Mouse (Mus musculus): Measurements from ENCODE around the gene Tsga10ip.
"Not testable (repeated sequence)": the region's sequence is repeated elsewhere in the genome, so short reads cannot be mapped to it uniquely, and the experiment has no call there.

Tsga10ip gene

DNA sequence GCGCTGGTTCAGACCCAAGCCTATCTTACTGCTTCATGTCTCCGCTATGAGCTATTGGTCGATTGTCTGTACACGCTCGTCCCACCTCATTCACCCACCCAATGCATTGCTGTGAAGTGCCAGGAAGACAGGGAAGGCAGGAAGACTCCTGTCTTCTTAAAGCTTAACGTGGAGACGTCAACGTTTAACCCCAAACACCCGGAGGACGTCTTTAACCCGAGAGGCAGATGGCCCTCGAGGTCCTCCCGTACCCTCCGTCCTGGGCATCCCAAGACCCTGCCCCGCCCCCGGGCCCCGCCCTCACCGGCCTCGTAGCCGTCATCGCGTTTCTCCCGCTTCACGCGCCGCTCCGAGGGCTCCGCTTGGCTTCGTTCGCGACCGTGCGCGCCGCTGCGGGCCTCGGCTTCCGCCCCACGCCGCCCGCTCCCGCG, 14.3 kb downstream of the Tsga10ip start:
- DNase-seq, result peak; percentile 60

DNA sequence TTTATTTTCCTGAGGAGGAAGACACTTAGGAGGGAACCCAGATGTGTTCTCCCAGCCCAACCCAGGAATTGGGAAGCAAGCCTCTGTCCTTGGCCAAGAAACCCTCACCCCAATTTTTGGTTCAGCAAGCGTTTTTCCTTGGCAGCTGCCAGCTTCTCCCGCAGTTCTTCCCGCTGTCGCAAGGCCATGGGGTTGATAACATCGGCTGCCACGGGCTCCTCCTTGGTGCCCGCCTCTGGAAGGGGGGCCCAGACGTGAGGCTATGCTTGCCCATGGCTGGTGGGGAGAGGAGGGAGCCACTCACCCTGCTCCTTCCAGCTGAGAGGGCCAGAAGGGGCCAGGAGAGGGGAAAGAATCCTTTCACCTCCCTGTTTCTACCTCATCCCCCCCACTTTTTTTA, 17.6 kb downstream of the Tsga10ip start:
- no peak for DNase-seq

DNA sequence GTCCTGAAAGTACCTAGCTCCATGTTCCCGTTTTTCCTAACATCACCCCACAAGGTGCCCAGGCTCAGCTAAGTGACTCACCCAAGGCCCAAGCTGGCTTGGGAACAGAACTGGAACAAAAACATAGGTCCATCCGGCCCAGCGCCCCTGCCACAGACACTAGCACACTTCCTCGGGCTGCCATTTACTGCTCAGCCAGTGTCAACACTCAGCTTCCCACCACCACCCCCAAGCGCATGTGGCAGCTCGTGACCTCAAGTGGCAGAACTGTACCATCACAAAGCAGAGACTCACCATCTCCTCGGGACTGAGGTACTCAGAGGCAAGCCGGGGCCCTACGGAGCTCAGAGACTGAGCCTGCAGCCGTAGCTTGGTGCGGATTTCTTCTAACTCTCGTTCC, 19.0 kb downstream of the Tsga10ip start:
- DNase-seq, result no peak

DNA sequence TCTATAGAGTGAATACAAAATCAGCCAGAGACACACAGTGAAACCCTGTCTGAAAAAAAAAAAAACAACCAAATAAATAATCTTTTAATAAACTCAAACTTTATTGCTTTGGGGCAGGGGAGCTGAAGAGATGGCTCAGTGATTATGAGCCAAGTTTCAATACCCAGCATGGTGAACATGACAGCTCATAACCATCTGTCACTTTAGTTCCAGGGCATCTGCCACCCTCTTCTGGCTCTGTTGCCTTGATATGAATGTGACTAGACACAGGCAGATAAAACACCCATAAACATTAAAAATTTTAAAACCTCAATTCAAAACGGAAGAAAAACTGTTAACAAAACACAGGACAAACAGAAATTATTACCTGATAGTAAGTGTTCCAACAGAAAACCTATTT, 24.9 kb downstream of the Tsga10ip start:
- DNase-seq, result no peak

DNA sequence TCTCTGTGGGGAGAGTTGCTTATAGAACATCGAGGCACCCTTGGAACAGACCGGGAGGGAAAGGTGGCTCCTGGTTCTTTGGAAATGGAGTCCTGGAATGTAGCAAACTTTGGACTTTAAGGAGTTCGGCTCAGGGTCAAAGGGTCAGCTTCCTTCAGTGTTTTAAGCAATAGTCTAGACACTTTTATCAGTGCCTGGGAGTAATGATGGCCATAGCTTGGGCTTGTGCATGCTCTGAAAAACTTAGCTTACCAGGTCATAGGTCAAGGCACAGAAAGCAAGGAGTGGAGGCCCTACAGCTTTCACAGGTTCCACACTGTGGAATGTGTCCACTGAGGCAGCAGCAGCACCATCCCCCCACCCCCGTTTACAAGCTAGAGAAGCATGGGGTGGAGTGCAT, 27.6 kb downstream of the Tsga10ip start:
- no peak for DNase-seq

DNA sequence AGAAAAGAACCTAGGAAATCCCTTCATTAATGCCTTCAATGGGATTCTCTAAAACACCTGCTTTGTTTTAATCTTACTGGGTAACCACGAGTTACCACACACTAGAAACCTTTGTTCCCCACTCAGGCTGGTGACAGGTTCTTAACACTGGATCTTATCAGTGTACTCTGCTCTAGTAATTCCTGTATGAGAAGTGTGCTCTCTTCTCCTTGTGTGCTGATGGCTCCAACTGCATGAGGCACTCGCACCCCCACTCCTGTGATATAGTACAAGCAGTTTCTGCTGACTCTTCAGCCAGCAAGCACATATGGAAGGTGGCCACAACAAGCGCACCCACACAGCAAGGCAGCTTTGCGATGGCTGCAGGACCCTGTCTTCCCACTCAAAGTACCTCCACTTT, 28.1 kb downstream of the Tsga10ip start:
- DNase-seq, result no peak

DNA sequence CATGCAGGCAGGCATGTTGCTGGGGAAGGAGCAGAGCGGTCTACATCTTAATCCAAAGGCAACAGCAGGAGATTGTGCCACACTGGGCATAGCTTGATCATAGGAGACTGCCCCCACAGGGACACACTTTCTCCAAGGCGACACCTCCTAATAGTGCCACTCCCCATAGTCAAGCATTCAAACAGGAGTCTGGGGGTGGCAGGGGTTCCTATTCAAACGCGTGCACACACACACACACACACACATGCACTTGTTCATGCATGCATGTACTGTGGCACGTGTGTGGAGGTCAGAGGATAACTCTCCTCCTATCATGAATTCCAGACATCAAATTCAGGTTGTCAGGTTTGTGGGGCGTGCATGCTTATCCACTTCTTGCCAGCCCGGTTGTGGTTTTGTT, 29.6 kb downstream of the Tsga10ip start:
- DNase-seq, result no peak

DNA sequence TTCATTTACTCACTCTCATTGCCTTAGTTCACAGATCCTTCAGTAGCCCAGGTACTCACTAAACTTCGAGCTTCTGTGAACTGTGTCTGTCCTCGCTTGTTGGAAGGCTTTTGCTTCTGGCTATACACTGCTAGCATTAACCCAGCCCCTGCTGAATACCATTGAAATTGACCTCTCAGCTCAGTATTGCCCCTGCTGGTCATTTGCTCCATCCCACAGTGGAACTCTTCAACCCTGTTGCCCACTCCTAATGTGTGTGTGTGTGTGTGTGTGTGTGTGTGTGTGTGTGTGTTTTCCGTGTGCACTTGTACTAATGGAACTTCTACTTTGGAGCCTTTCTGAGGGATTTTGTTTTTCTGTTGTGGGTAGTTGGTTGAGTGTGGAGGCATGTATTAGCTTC, 31.4 kb downstream of the Tsga10ip start:
- DNase-seq, result no peak

DNA sequence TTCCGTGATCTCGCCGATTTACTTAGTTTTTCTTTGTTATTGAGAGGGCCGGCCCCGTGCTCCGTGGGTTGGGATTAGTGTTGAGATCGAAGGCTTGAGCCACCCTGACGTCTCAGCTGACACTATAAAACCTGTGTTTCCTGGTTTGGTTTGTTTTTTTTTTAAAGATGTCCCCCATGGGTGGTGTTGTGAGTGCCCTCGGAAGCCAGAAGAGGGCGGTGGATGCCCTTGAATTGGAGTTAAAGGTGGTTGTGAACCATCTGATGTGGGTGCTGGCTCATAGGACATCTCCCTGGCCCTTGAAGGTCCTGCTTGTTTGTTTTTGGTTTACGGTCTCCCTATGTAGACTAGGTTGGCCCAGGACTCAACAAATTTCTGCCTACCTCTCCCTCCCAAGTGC, 34.9 kb downstream of the Tsga10ip start:
- DNase-seq, result peak; percentile 23

DNA sequence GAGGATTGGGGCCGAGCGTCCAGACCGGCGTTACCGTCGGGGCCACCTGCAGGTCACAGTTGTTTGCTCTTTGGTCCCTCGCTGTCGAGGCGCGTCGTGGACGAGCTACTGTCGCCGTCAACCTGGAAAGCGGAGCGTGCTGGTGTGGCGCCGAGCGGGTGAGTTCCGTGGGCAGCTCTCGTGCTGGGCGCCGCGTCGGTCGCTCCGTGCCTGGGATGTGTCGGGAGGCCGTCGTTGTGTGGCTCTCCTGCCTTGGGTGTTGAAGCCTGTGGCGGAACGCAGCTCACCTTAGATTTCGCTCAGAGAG, 35.3 kb downstream of the Tsga10ip start, which contains the start of gene Banf1:
TSS of gene Banf1 (minus strand) at position 116 of the 307 bp plus-strand sequence.
- no peak for DNase-seq

DNA sequence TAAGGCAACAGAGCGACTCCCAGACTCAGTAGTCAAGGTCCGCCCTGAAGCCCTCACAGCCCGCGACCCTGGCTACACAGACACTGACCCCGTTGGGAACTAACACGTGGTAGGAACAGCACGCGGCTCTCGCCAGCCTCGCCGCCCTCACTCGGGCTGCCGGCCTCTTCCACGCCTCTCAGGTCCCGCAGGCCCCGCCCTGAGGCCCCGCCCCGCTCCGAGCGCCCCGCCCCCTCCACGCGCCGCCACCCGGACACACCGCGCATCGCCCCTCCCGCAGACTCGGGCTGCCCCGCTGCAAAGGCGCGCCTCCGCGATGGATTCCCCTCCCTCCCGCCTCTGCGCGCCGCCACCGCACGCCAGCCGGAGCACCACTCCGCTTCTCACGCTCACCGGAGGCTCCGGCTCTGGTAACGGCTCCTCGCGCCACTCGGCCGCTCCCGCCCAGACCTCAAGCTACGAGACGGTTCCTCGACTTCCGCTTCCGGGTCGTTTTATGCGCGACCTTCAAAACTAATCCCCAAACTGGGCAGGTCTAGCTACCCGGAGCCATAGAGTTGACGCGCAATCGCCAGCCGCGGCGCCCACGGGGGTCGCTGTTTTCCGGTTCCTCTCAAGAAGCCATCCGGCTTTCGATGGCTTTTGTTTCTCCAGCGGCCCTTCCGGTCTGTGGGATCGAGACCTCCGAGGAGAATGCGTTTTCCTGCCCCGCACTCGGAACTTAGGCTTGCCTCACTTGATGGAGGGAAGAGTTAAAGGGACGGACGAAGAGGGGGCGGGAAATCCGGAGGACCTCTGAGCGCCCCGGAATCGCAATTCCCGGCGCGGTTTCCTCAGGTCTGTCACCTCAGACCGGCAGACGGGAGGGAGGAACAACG, 35.9 kb downstream of the Tsga10ip start, which contains the start of gene Eif1ad:
TSS of gene Eif1ad (plus strand) at position 567 of the 878 bp plus-strand sequence.
- DNase-seq, result peak; percentile 99

DNA sequence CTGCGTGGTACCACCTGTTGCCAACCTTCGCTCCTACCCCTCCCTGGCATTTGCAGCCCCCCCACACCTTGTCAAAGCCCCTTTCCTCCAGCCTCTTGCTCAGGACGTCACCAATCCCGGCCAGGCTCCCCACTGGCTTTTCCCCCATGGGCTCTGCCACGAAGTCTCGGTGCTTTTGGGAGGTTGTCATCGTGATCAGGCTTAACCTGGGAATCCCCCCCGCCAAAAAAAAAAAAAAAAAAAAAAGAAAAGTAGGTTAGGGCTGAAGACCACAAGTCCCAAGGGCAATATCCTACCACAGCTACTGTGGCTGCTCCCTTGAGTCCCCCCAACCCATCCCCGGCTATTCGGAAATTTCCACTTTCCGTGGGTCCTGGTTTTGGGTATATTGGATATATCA, 36.6 kb downstream of the Tsga10ip start:
- DNase-seq, result no peak

DNA sequence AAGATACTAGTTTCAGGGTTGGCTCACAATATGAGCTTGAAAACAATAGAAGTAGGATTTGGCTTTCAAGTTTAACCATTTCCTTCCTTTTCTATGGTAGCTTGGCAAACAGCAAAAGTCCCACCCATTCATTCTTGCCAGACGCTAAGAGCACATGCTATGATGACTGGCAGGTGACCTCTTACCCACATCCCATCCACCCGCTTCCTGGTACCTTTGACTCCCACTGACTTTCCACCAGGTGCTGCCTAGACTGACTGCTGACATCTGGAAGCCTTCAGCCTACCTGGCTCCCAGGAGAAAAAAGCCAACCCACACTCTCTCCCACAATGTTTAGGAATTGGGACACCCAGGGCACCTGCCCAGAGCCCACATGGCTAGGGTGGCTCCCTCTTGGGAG, 38.2 kb downstream of the Tsga10ip start:
- DNase-seq, result no peak

DNA sequence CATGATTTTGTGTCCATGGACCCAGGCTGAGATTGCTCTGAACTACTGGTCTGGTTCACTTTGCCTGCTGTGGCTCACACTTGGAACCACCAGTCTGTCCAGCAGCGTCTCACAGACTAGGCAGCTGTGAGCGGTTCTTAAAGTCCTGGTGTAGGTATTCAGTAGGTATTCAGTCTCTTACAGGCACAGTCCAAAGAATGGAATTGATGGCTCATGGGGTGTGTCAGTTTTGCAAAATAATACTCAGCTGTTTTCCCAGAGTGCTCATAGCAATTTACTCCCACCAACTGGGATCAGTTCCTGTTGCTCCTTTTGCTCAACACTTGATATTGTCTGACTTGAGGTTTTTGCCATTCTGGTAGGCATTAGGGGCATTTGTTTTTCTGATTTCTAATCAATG, 40.1 kb downstream of the Tsga10ip start:
- no peak for DNase-seq

DNA sequence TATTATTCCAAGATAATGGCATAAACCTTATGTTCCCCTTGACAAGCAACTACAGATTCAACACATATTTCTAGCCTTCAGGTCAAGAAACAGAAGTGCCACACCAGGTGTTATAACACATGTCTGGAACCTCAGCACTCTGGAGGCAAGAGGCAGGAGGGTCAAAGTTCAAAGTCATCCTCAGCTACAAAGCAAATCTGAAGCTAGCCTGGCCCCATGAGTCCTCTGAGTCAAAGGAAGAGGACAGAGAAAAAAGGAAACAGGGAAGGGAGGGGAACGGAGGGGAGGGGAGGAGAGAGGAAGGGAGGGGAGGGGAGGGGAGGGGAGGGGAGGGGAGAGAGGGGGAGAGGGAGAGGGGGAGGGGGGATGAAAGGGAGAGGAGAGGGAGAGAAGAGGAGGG, 46.2 kb downstream of the Tsga10ip start:
- DNase-seq, result peak; percentile 18

DNA sequence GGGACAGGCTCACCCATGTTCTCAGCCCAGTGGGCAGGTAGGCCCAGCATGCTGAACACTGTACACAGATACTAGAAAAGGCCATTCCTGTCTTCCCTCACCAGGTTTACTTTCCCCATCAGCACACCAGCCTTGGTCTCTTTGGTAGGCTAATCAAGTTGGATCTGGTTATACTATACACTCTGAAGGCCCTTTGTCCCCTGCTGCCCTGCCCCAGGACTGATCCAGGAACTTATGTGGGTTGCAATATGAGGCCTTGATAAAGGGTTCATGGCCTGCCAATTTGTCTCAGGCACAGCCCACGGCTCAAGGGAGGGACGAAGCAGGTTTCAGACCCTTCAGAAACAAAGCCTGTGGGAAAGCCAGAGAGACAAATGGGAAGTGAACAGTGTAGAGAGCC, 48.7 kb downstream of the Tsga10ip start:
- no peak for DNase-seq

DNA sequence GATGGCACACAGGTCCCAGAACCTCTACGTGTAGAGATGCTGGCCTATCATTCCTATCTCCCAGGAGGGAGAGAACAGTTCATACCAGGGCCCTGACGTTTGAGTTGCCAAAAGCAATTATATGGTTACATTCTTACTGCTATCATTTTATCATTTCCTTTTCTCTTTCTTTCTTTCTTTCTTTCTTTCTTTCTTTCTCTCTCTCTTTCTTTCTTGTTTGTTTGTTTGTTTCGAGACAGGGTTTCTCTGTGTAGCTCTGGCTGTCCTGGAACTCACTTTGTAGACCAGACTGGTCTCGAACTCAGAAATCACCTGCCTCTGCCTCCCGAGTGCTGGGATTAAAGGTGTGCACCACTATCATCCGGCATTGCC, 52.8 kb downstream of the Tsga10ip start, which contains the start of gene Cst6:
TSS of gene Cst6 (minus strand) at position 73 of the 372 bp plus-strand sequence.
- not testable (repeated sequence) for DNase-seq

DNA sequence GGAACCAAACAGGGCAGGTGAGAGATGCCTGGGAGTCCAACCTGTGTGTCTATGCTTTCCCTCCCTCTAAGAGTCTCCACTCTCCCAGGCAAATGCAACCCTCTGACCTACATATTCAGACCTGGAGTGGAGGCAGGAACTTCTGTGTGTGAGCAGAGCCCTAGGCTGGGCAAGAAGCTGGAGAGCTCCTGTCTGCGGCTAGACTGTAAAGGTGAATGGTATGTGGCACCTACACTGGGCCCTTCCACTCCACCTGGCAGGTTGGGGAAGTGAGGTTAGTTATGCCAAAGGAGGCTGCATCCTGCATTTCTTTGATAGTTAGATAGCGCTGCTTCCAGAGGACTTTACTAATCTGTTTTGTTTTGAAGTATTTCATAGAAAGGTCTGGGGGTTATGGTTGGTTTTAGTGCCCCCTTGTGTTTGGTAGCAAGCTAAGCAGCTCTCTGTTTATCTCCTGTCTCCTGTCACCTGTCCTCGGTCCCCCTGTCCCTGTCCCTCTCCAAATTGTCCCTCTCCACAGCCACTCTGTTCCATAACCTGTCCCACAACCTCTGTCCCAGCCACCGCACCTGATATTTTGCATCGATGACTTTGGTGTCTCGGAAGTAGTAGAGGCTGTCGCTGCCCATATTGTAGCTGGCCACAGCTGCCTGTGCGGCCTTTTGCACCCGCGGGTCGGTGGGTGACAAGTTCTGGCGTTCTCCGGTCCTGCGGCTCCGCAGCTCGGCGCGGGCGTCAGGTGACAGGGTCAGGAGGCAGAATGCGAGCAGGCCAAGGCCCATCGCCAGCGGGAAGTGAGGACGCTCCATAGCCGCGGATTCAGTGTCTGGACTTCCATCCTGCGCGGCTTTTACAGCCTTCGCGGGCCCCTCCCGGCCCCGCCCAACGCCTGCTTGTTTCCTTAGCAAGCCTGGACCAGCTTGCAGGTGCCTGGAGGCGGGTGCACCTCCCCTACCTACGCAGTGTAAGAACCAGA, 53.5 kb downstream of the Tsga10ip start:
- peak; percentile 52 for DNase-seq

DNA sequence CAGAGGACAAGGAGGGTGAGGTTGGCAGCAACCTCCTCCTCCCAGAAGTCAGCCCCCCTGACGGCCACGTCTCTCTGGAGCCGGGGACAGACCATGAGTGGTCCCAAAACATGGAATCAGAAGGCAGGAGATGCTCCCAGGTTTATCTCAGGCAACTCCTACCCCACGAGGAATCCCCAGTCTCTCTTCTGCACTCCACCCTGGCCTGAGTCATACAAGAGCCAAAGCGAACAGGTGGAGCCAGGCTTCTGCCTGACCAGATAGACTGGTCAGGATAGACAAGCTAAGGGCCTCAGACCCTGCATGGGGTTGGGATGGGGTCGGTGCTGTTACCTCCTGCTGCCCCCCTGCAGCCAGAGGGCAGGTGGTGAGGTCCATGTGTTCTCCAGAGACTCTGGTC, 54.3 kb downstream of the Tsga10ip start:
- no peak for DNase-seq

DNA sequence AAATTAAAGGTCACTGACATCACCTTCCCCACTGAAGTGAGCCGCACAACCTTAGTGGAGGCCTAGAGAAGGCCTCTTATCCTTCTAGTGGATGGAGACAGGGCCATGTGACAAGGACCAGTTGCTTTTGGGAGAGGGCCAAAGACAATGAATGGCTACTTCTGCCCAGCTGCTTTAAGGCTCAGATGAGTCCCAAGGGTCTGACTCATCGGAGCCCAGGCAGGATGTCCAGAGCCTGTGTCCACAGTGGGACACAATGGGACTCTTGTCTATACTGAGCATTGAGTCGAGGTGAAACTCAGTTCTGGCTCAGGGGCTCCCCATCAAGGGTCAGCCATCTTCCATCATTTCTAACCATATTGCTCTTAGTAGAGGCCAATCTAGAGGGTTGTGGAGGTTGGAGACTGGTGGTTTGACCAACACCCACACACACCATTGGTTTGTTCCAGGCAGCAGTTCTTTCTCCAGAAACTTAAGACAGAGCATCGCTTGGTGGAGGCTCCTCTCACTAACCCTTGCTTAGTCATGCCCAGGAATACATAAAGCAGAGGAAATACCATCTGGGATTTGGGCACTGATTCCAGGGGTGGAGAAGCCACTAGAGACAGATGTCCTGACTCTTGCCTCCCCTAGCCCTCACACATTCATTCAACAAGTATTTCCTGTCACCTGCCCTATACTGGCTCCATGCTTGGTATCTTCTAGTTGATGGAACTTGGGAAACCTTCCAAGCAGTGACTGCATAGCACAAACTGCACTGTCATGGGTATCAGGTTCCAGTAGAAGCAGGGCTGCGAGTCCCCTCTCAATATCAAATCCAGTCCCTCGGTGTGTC, 56.8 kb downstream of the Tsga10ip start:
- DNase-seq, result no peak

DNA sequence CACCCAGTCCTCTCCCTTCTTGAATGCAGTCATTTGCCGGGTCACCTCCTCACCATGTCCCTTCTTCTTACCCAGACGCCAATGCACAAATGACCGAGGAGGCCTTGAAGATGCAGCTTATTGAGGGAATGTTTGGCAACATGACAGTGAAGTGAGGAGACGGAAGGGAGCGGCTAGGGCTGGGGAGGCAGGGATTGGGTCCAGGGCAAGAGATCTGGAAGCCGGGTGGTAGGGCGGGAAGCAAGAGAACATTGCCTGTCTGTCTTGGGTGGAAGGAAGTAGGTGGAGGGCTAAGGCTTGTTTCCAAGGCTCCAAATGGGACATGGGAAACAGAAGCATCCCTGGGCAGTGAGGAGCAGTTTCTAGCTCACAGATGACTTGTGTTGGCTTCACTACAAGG, 61.0 kb downstream of the Tsga10ip start:
- DNase-seq, result no peak

Measured in embryo, embryonic 11 days (tissue).